Comparison of ENCODE assay signal across 23 mouse cellular contexts in genomic region chr6:119473446-119473845, GRCm38 (mm10). TPM values are rescaled to one million over a fixed set of nuclear protein-coding genes. Genes with fewer than 3 reads are reported as not detected.
DNase-seq lines count a peak whose midpoint lies in the region; ATAC-seq and TF ChIP-seq lines count a peak whose summit lies in the region.
"Had no signal": no experiment of that assay in that cellular context is flagged by ENCODE, and none has a peak within 500 bp of the region (broad histone marks: within the 10 kb centered on the region; RNA-seq: fewer than 3 reads in every experiment).

No protein-coding gene starts in this region.

- no peak overlapping the region for H3K4me3 ChIP-seq in C2C12 (ENCODE audit: insufficient read depth, poor library complexity, severe bottlenecking)
- no peak overlapping the region for H3K4me3 ChIP-seq in liver, embryonic 12.5 days
- no peak overlapping the region for H3K4me3 ChIP-seq in small intestine, adult 2 months (ENCODE audit: low read depth, low read length)
- no peak overlapping the region for H3K4me3 ChIP-seq in kidney, adult 2 months (ENCODE audit: insufficient read depth, low read depth, low read length)
- H3K4me3 ChIP-seq: forebrain, embryonic 13.5 days; hindbrain, embryonic 12.5 days; layer of hippocampus, adult 2 months; left cerebral cortex, adult 2 months; limb, embryonic 12.5 days; liver, embryonic 13.5 days; lung, embryonic 15.5 days had no signal

- H3K4me1 ChIP-seq in liver, embryonic 12.5 days: peaks cover 36% of the 10 kb centered on the region
- peaks cover 10% of the 10 kb centered on the region; the same call in 1 of the 2 replicates for H3K4me1 ChIP-seq in small intestine, adult 2 months (ENCODE audit: control insufficient read depth, insufficient read depth, insufficient read length, low read length)
- H3K4me1 ChIP-seq in kidney, adult 2 months (ENCODE audit: control insufficient read depth, insufficient read depth, low read length): peaks cover 11% of the 10 kb centered on the region; the same call in 1 of the 2 replicates

- H3ac ChIP-seq in C2C12 (ENCODE audit: control insufficient read depth, insufficient read length, low read depth): no peak overlapping the region

- H3K79me2 ChIP-seq in C2C12 (ENCODE audit: control insufficient read depth, insufficient read depth): no peaks in the 10 kb centered on the region

- H3K27me3 ChIP-seq in C2C12 (ENCODE audit: control insufficient read depth, insufficient read depth, insufficient read length): no peaks in the 10 kb centered on the region
- H3K27me3 ChIP-seq in liver, embryonic 12.5 days (replicated peaks): peaks cover 8% of the 10 kb centered on the region; the same call in 1 of the 2 replicates
- H3K27me3 ChIP-seq in small intestine, adult 2 months (ENCODE audit: control insufficient read depth, insufficient read depth, low read length): no peaks in the 10 kb centered on the region
- no peaks in the 10 kb centered on the region for H3K27me3 ChIP-seq in kidney, adult 2 months (replicated peaks; ENCODE audit: control insufficient read depth, insufficient read depth, low read length)
- H3K27me3 ChIP-seq: forebrain, embryonic 13.5 days; hindbrain, embryonic 12.5 days; limb, embryonic 12.5 days; lung, embryonic 15.5 days had no signal

- H3K4me2 ChIP-seq in liver, embryonic 12.5 days: 0 out of 2 replicates have a peak overlapping the region, but pooled peaks have one; percentile 27
- H3K4me2 ChIP-seq: forebrain, embryonic 13.5 days; heart, embryonic 11.5 days; hindbrain, embryonic 12.5 days; limb, embryonic 12.5 days; liver, embryonic 13.5 days; lung, embryonic 15.5 days had no signal

- H3K27ac ChIP-seq in liver, embryonic 12.5 days: 0 out of 2 replicates have a peak overlapping the region, but pooled peaks have one; percentile 25
- peak overlapping the region; percentile 3; the same call in 1 of the 2 replicates for H3K27ac ChIP-seq in small intestine, adult 2 months (ENCODE audit: insufficient read depth, low read depth, low read length)
- no peak overlapping the region for H3K27ac ChIP-seq in kidney, adult 2 months (ENCODE audit: insufficient read depth, low read depth, low read length)
- H3K27ac ChIP-seq: forebrain, embryonic 13.5 days; hindbrain, embryonic 12.5 days; layer of hippocampus, adult 2 months; left cerebral cortex, adult 2 months; limb, embryonic 12.5 days; liver, embryonic 13.5 days; lung, embryonic 15.5 days had no signal

- DNase-seq in MEL-GATA-1-ER (ENCODE audit: extremely low read depth, low read depth): peak; percentile 57
- DNase-seq in heart, adult 18-20 months: no peak
- DNase-seq in kidney, adult 2 months: no peak
- DNase-seq: adrenal gland, postnatal 25 days; cerebellum, adult 2 months; cerebellum, postnatal 14 days; gastrocnemius, postnatal 10 days; heart, postnatal 36 days; kidney, adult 18-20 months; kidney, postnatal 36 days; liver, embryonic 13.5 days; midbrain, embryonic 14.5 days had no signal

- peak overlapping the region; percentile 35; the same call in 1 of the 2 replicates for H3K9ac ChIP-seq in liver, embryonic 12.5 days
- H3K9ac ChIP-seq: forebrain, embryonic 13.5 days; hindbrain, embryonic 12.5 days; limb, embryonic 12.5 days; liver, embryonic 13.5 days; lung, embryonic 15.5 days had no signal

- no peaks in the 10 kb centered on the region for H3K9me3 ChIP-seq in liver, embryonic 12.5 days (replicated peaks)
- H3K9me3 ChIP-seq: forebrain, embryonic 13.5 days; G1E; hindbrain, embryonic 12.5 days; limb, embryonic 12.5 days; liver, embryonic 13.5 days; lung, embryonic 15.5 days had no signal

- no peak for ATAC-seq in liver, embryonic 12.5 days
- ATAC-seq: forebrain, embryonic 13.5 days had no signal

- no peaks in the 10 kb centered on the region for H3K79me3 ChIP-seq in C2C12 (ENCODE audit: low read depth)

- WGBS in liver, embryonic 12.5 days (ENCODE audit: insufficient replicate concordance): 34% methylated on average over 7 of the region's 7 CpGs
- WGBS in small intestine, adult 2 months: 65% methylated on average over 7 of the region's 7 CpGs
- WGBS in kidney, adult 2 months: 70% methylated on average over 7 of the region's 7 CpGs

- no peaks in the 10 kb centered on the region for H3K36me3 ChIP-seq in C2C12 (ENCODE audit: control insufficient read depth, insufficient read depth)
- H3K36me3 ChIP-seq in liver, embryonic 12.5 days: no peaks in the 10 kb centered on the region
- H3K36me3 ChIP-seq in small intestine, adult 2 months (ENCODE audit: control insufficient read depth, insufficient read depth, low read length): no peaks in the 10 kb centered on the region
- no peaks in the 10 kb centered on the region for H3K36me3 ChIP-seq in kidney, adult 2 months (ENCODE audit: control insufficient read depth, insufficient read depth, low read length)
- H3K36me3 ChIP-seq: G1E; hindbrain, embryonic 12.5 days; limb, embryonic 12.5 days; liver, embryonic 13.5 days; lung, embryonic 15.5 days had no signal

- no peak for TF ChIP-seq POLR2A in small intestine, adult 2 months (IDR thresholded peaks at IDR 0.05; ENCODE audit: low read depth, low read length)
- TF ChIP-seq POLR2A in kidney, adult 2 months (IDR thresholded peaks at IDR 0.05; ENCODE audit: low read depth, low read length): no peak

- no peak for TF ChIP-seq CTCF in C2C12 (IDR thresholded peaks at IDR 0.05; ENCODE audit: control insufficient read depth, insufficient read depth, insufficient read length)
- TF ChIP-seq CTCF in small intestine, adult 2 months (IDR thresholded peaks at IDR 0.05; ENCODE audit: extremely low read depth, insufficient read length, insufficient replicate concordance, low read depth, low read length): no peak
- TF ChIP-seq CTCF in kidney, adult 2 months (conservative IDR thresholded peaks at IDR 0.05; ENCODE audit: insufficient read depth, insufficient read length, low read depth, low read length): no peak

TF ChIP-seq in C2C12, 6 proteins besides CTCF, POLR2A, EP300 and RAD21:
- TF ChIP-seq CEBPB (IDR thresholded peaks at IDR 0.05; ENCODE audit: low read depth): no peak
- TF ChIP-seq MYOG (IDR thresholded peaks at IDR 0.05; ENCODE audit: control insufficient read depth, extremely low read depth, insufficient read length): no peak
- peak; percentile 53 for TF ChIP-seq USF1 (IDR thresholded peaks at IDR 0.05; ENCODE audit: low read depth)

RNA-seq across cellular contexts. Expression of gene Fbxl14, which starts 6.0 kb away (rescaled TPM):
- 22.7 TPM for polyA plus RNA-seq in C2C12 (2012; fragmentation: generic; extraction: Trizol)
- polyA plus RNA-seq in liver, embryonic 12.5 days (2016; fragmentation: Nextera tagmentation; extraction: Ambion mirVana): 3.2 and 3.4 TPM in 2 replicates
- polyA plus RNA-seq in small intestine, adult 2 months (2012; rRNA removed): 42.7 and 79.6 TPM in 2 replicates
- 10 to 100 TPM; 15.0 to 15.6 TPM for total RNA-seq in heart, adult 18-20 months (2021)
- polyA plus RNA-seq in kidney, adult 2 months (2012; rRNA removed): 38.6 and 47.8 TPM in 2 replicates

RNA-seq across cellular contexts. Expression of gene Adipor2, which starts 55.9 kb away (rescaled TPM):
- 28.0 TPM for polyA plus RNA-seq in C2C12 (2012; fragmentation: generic; extraction: Trizol)
- polyA plus RNA-seq in liver, embryonic 12.5 days (2016; fragmentation: Nextera tagmentation; extraction: Ambion mirVana): 30.2 TPM in 2 replicates
- 43.4 and 112 TPM in 2 replicates for polyA plus RNA-seq in small intestine, adult 2 months (2012; rRNA removed)
- 10 to 100 TPM; 71.4 to 86.5 TPM for total RNA-seq in heart, adult 18-20 months (2021)
- polyA plus RNA-seq in kidney, adult 2 months (2012; rRNA removed): 65.7 and 66.6 TPM in 2 replicates
